Mouse (Mus musculus) ES-Bruce4 (cell line): Measurements from ENCODE around the gene Crybb3. TPM values are rescaled to one million over a fixed set of nuclear protein-coding genes. Genes with fewer than 3 reads are reported as not detected.
A peak's percentile ranks its signal among the peaks of the same experiment; 100 is the strongest.

ENCODE experiments used
- H3K27ac ChIP-seq: 2 replicates; pipeline ENCODE4 v1.5.1; 2012; ENCODE audit warnings: low read length, inconsistent platforms; ENCODE audit not compliant: insufficient read depth
- H3K27me3 ChIP-seq: 2 replicates; pipeline ENCODE4 v1.6.1; 2012; ENCODE audit warnings: mild to moderate bottlenecking, low read length, inconsistent platforms; ENCODE audit not compliant: control insufficient read depth, poor library complexity, insufficient read depth, severe bottlenecking
- H3K36me3 ChIP-seq: 2 replicates; pipeline ENCODE4 v1.6.1; 2012; ENCODE audit warnings: inconsistent platforms, mild to moderate bottlenecking, low read length, moderate library complexity; ENCODE audit not compliant: control insufficient read depth, poor library complexity, insufficient read depth, severe bottlenecking
- H3K4me1 ChIP-seq: one replicate; pipeline ENCODE4 v1.8.1; 2011; ENCODE audit warnings: low read length; ENCODE audit not compliant: control insufficient read depth, insufficient read depth
- H3K4me3 ChIP-seq: 2 replicates; pipeline ENCODE4 v1.5.1; 2011; ENCODE audit warnings: low read depth, mild to moderate bottlenecking, low read length
- H3K9ac ChIP-seq: 2 replicates; pipeline ENCODE4 v1.6.1; 2012; ENCODE audit warnings: low read depth, mild to moderate bottlenecking, inconsistent platforms; ENCODE audit not compliant: poor library complexity, severe bottlenecking
- H3K9me3 ChIP-seq: replicated peaks from 2 replicates; pipeline ENCODE4 v1.6.1; 2012; ENCODE audit warnings: mild to moderate bottlenecking, low read length, inconsistent platforms; ENCODE audit not compliant: control insufficient read depth, poor library complexity, insufficient read depth, severe bottlenecking
- CTCF ChIP-seq: IDR thresholded peaks from one replicate; pipeline ENCODE4 v1.8.1; 2011; ENCODE audit warnings: low read depth, low read length
- EP300 ChIP-seq: IDR thresholded peaks from 2 replicates; pipeline ENCODE4 v1.6.1; 2011; ENCODE audit warnings: low read depth, low read length; ENCODE audit not compliant: insufficient read depth
- POLR2A ChIP-seq: IDR thresholded peaks from one replicate; pipeline ENCODE4 v1.8.1; 2011; ENCODE audit warnings: low read length; ENCODE audit not compliant: insufficient read depth
- polyA plus RNA-seq: library from polyadenylated mRNA; stranded (reverse); fragments of >200 nt; gene quantifications from 2 replicates; pipeline ENCODE4 v1.2.4, GENCODE M21; 2011; ENCODE audit warnings: low read depth; ENCODE audit not compliant: missing spikeins, insufficient read depth, insufficient read length

Crybb3 gene
- polyA plus RNA-seq: 1.0 TPM in 1 of 2 replicates, not detected in the other

DNA sequence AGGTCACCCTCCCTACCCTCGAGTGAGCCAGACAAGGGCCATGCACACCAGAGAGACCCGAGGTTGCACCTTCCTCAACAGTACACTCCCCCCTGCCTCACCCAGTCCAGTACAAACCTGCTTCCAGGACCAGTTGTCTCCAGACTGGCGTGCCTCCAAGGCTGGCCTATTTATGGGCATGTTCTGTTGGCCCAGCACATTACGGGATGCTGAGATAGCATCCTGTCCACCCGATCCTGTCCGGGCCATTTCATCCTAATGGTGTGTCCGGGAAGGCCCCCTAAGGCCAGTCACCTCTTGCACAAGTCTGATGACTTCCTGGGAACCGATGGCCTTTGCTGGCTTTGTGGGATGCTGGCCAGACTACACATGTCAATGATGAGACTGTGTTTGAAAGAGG is at the start of gene Crybb3:
TSS of gene Crybb3 (minus strand) at position 146 of the 400 bp plus-strand sequence.
- Histone ChIP-seq H3K9me3 (no peaks in the 10 kb centered on the region), H3K27me3 (no peaks in the 10 kb centered on the region), H3K36me3 (no peaks in the 10 kb centered on the region), H3K4me1 (no peaks in the 10 kb centered on the region), H3K27ac (no peak within 1 kb of the TSS), H3K9ac (no peak within 1 kb of the TSS), H3K4me3 (peak within 1 kb of the TSS; percentile 39)
- no peak for TF ChIP-seq CTCF
- no peak for TF ChIP-seq EP300
- TF ChIP-seq POLR2A: no peak

DNA sequence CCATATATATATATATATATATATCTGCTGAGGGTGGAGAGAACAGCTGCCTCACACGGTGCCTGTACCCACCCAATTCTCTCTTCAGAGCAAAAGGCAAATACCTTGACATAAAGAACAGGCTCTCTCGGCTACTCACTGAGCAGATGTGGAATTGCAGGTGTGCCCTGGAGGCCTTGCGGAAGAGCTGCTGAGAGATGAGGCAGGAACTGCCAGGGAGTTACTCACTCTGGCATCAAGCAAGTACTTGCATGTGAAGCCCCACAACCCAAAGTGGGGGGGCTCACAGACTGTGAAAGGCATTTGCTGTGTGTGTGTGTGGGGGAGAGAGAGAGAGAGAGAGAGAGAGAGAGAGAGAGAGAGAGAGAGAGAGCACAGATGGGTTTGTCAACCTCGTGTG is 47.0 kb upstream of the Crybb3 start:
- no peak overlapping the region for H3K27ac ChIP-seq
- no peaks in the 10 kb centered on the region for H3K27me3 ChIP-seq
- H3K36me3 ChIP-seq: no peaks in the 10 kb centered on the region
- H3K4me1 ChIP-seq: peaks cover 4% of the 10 kb centered on the region
- H3K9me3 ChIP-seq: no peaks in the 10 kb centered on the region
- no peak overlapping the region for H3K9ac ChIP-seq
- TF ChIP-seq CTCF (no peak), POLR2A (no peak), EP300 (no peak)
- no peak overlapping the region for H3K4me3 ChIP-seq

DNA sequence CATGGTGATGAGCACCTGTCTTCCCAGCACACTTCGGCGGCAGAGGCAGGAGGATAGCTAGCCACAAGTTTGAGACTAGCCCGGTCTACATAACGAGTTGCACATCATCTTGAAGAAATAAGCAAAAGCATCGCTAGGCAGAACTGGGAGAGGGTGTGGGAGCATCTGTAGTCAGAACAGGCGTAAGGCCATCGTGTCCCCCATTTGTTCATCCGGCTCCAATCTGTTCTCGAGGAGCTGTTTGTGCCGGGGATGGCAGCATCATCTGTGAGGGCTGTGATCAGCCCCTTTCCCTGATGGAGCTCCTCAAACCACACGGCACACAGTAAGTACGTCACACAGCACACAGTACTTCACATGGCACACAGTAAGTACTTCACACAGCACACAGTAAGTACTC is 45.1 kb upstream of the Crybb3 start:
- Histone ChIP-seq H3K27me3 (no peaks in the 10 kb centered on the region), H3K36me3 (no peaks in the 10 kb centered on the region), H3K9me3 (no peaks in the 10 kb centered on the region), H3K27ac (no peak overlapping the region), H3K4me1 (peaks cover 5% of the 10 kb centered on the region), H3K9ac (no peak overlapping the region), H3K4me3 (no peak overlapping the region)
- TF ChIP-seq EP300 (no peak), POLR2A (no peak), CTCF (no peak)

DNA sequence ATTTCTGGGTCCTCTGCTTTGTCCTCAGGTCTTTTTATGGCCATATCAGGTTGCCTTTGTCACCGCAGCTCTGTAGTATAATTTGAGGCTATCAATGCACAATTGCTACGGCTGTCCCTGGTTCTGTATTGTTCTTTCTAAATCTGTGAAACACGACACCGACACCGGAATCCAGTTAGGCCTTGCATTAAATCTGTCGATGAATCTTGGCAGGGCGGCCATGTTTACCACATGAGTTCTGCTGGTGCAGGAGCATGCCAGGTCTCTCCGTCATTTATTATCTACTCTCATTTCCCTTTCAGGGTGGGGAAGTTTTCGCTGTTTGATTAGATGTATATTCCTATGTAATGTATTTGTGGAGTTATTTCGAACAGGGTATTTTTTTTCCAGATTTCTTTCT is 42.3 kb upstream of the Crybb3 start:
- TF ChIP-seq CTCF: no peak
- TF ChIP-seq POLR2A: no peak
- TF ChIP-seq EP300: no peak
- H3K4me1 ChIP-seq: peaks cover 9% of the 10 kb centered on the region
- no peaks in the 10 kb centered on the region for H3K9me3 ChIP-seq
- no peaks in the 10 kb centered on the region for H3K27me3 ChIP-seq
- no peaks in the 10 kb centered on the region for H3K36me3 ChIP-seq
- H3K4me3 ChIP-seq: no peak overlapping the region
- no peak overlapping the region for H3K9ac ChIP-seq
- H3K27ac ChIP-seq: no peak overlapping the region

DNA sequence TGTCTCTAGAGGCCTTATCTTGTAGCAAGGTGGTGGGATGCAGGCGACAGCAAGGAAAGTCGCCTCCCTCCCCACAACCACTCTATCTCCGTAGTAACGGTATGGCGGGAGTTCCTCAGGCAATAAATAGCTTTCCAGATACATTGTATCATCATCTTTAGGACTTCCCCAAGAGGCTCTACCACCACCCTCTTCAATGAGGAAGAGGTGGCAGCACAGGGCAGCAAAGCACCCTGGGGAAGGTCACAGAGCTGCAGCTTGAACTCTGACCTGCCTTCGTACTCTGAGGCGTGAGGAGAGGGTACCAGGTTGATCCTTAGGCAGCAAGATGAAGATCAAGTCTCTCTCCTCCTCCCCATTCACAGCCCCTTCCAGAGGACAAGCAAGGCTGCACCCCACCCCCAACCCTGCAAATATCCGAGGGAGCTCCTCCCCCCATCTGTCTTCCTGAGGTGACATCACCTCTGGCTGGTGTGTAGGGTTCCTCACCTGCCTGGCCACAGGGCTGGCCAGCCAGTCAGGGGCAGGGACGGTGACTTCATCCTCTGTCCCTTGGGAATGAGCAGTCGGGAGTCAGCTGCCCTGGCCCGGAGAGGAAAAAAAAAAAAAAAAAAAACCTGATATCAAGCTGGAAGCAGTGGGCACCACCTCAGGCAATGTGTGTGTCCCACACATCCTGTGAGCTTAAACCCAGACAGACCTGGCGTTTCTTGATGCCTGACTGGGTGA is 41.1 kb upstream of the Crybb3 start:
- Histone ChIP-seq H3K27me3 (no peaks in the 10 kb centered on the region), H3K4me1 (peaks cover 9% of the 10 kb centered on the region), H3K9me3 (no peaks in the 10 kb centered on the region), H3K27ac (no peak overlapping the region), H3K36me3 (no peaks in the 10 kb centered on the region), H3K9ac (no peak overlapping the region), H3K4me3 (no peak overlapping the region)
- TF ChIP-seq CTCF: no peak
- no peak for TF ChIP-seq POLR2A
- no peak for TF ChIP-seq EP300

DNA sequence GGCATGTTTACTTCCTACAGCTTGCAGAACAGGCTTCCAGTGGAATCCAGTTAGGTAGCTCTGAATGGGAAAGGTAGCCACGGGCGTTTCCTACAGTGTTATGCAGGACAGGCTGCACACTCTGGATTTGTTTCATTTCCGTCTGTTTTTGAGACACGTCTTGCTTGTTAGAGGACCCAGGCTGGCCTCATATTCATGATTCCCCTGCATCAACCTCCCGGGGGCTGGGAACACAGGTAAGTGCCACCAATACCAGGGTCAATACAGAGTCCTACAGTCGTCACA is 40.1 kb upstream of the Crybb3 start:
- Histone ChIP-seq H3K36me3 (no peaks in the 10 kb centered on the region), H3K4me3 (no peak overlapping the region), H3K4me1 (peaks cover 9% of the 10 kb centered on the region), H3K27me3 (no peaks in the 10 kb centered on the region), H3K9ac (no peak overlapping the region), H3K27ac (no peak overlapping the region), H3K9me3 (no peaks in the 10 kb centered on the region)
- TF ChIP-seq CTCF (no peak), EP300 (no peak), POLR2A (no peak)
